Mouse (Mus musculus) ES-E14 (cell line): ENCODE measurements around the gene Dhx36.

Experiments
- HCFC1 ChIP-seq: IDR thresholded peaks from 2 replicates; pipeline ENCODE4 v1.6.1; 2012; ENCODE audit warnings: low read length, inconsistent platforms, borderline replicate concordance; ENCODE audit not compliant: insufficient read depth
- ZNF384 ChIP-seq: IDR thresholded peaks from 2 replicates; pipeline ENCODE4 v1.6.1; 2012; ENCODE audit warnings: low read depth, low read length, inconsistent platforms

DNA sequence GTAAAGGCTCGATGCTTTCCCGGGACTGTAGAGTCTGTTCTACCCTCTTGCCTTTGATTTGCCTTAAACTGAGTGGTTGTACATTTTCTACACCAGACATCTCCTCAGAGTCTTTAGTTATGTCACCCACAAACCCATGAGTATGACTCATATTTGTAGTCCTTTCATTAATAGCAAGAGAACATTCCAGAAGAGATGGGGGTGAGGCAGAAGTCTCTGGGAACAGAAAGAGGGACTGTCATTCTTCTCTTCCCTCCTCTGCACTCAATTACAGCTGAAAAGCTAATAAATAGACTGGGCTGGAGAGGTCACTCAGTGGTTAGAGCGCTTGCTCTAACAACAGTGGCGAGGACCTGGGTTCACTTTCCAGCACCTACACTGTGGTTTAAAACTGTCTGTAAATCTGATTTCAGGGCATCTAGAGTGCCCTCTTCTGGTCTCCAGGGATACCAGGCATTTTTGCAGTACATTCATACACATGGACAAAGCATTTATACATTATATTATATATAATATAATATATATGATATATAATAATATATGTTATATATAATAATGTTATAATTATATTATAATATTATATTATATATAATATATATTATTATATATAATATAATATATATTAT, 56.8 kb downstream of the Dhx36 start:
- TF ChIP-seq ZNF384, result no peak
- TF ChIP-seq HCFC1, result no peak
